Mouse (Mus musculus): ENCODE measurements around the gene Gm21820.
"Not testable (repeated sequence)": the region's sequence is repeated elsewhere in the genome, so short reads cannot be mapped to it uniquely, and the experiment has no call there.

The Gm21820 gene

DNA sequence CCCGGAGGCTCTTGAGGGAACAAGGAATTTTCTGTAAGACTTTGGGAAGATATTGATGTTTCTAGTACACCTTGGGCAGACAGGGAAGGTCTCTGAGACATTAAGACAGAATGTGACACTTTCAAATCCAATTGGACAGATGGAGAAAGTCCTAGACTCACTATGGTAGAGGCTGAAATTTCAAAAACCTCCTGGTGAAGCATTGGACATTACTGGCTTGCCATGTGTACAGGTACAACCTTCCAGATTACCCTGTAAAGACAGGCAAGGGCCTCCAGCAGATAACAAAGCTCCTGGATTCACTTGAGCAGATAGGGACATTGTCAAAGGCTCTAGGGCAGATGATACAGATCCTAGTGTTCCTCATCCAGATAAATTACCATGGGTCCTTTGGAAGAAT, at the start of gene Gm21820:
Gm21820 (minus strand) TSS at position 101 of the 400 bp plus-strand sequence.
- DNase-seq, result not testable (repeated sequence)

Measured in cerebellum, adult 11 months (tissue).